ENCODE assay signal across 16 mouse cellular contexts in the genomic region with DNA sequence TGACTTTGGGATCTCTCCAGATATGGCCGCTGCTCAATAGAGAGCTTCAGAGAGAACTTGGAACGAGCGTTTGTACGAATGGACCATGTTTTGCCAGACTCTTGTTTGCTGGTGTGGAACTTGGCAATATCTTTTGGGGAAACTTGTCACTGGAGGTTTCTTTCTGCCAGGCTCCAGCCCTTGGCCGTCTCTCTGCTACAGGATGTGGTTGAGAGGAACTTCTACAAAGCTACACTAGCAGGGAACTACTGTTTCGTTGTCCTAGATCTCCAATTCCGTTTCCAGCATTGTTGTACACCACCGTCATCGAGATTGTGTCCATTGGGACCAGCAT. TPM values are rescaled to one million over a fixed set of nuclear protein-coding genes. Genes with fewer than 3 reads are reported as not detected.
A peak's percentile ranks its signal among the peaks of the same experiment; 100 is the strongest.
DNase-seq lines count a peak whose midpoint lies in the region; ATAC-seq lines count a peak whose summit lies in the region.
"Had no signal": no experiment of that assay in that cellular context is flagged by ENCODE, and none has a peak within 500 bp of the region (broad histone marks: within the 10 kb centered on the region; RNA-seq: fewer than 3 reads in every experiment).

No protein-coding gene starts in this region.

- H3K4me1 ChIP-seq in heart, embryonic 15.5 days (replicated peaks), result peaks cover 7% of the 10 kb centered on the region
- H3K4me1 ChIP-seq in embryonic facial prominence, embryonic 10.5 days, result peaks cover 8% of the 10 kb centered on the region
- H3K4me1 ChIP-seq in liver, embryonic 15.5 days (replicated peaks), result peaks cover 53% of the 10 kb centered on the region
- H3K4me1 ChIP-seq: embryonic facial prominence, embryonic 15.5 days; neural tube, embryonic 12.5 days had no signal

- no peak for DNase-seq in heart, postnatal 25 days (ENCODE audit: low spot score)
- no peak for DNase-seq in embryonic facial prominence, embryonic 10.5 days (ENCODE audit: low spot score)
- peak; percentile 34 to 36 for DNase-seq in thymus, postnatal 10 days (ENCODE audit: low spot score in 2 of 2)
- DNase-seq in ovary, postnatal 14 days (ENCODE audit: low spot score), result no peak
- no peak for DNase-seq in layer of hippocampus, adult 9-10 months (ENCODE audit: low spot score)
- DNase-seq: cerebellum, postnatal 25 days; kidney, adult 8-10 months; midbrain, embryonic 14.5 days had no signal

- 0 out of 2 replicates have a peak overlapping the region, but pooled peaks have one; percentile 1 for H3K27ac ChIP-seq in heart, embryonic 15.5 days
- 0 out of 2 replicates have a peak overlapping the region, but pooled peaks have one; percentile 30 for H3K27ac ChIP-seq in embryonic facial prominence, embryonic 10.5 days (replicated peaks)
- peak overlapping the region; percentile 53 for H3K27ac ChIP-seq in liver, embryonic 15.5 days (replicated peaks)
- H3K27ac ChIP-seq: embryonic facial prominence, embryonic 15.5 days; neural tube, embryonic 12.5 days had no signal

- no peaks in the 10 kb centered on the region for H3K36me3 ChIP-seq in heart, embryonic 15.5 days
- H3K36me3 ChIP-seq in embryonic facial prominence, embryonic 10.5 days (replicated peaks), result no peaks in the 10 kb centered on the region
- no peaks in the 10 kb centered on the region for H3K36me3 ChIP-seq in liver, embryonic 15.5 days (replicated peaks)
- H3K36me3 ChIP-seq: embryonic facial prominence, embryonic 15.5 days; neural tube, embryonic 12.5 days had no signal

- WGBS in heart, embryonic 15.5 days, result 82% methylated on average over 9 of the region's 9 CpGs
- WGBS in embryonic facial prominence, embryonic 10.5 days, result 91% methylated on average over 9 of the region's 9 CpGs
- WGBS in liver, embryonic 15.5 days (ENCODE audit: insufficient replicate concordance), result 44% methylated on average over 9 of the region's 9 CpGs

- no peaks in the 10 kb centered on the region for H3K27me3 ChIP-seq in heart, embryonic 15.5 days
- no peaks in the 10 kb centered on the region for H3K27me3 ChIP-seq in embryonic facial prominence, embryonic 10.5 days (replicated peaks; ENCODE audit: low read depth, poor library complexity, severe bottlenecking)
- no peaks in the 10 kb centered on the region for H3K27me3 ChIP-seq in liver, embryonic 15.5 days
- H3K27me3 ChIP-seq: embryonic facial prominence, embryonic 15.5 days; neural tube, embryonic 12.5 days had no signal

- ATAC-seq in heart, embryonic 15.5 days (replicated peaks; ENCODE audit: insufficient number of reproducible peaks, insufficient read depth, low FRiP score, low read depth), result no peak
- no peak for ATAC-seq in liver, embryonic 15.5 days (ENCODE audit: insufficient read depth)
- ATAC-seq: forebrain, embryonic 16.5 days; hindbrain, embryonic 16.5 days; lung, postnatal 0 days had no signal

- H3K9me3 ChIP-seq in heart, embryonic 15.5 days (replicated peaks), result no peaks in the 10 kb centered on the region
- H3K9me3 ChIP-seq in embryonic facial prominence, embryonic 10.5 days, result no peaks in the 10 kb centered on the region
- H3K9me3 ChIP-seq in liver, embryonic 15.5 days (replicated peaks), result no peaks in the 10 kb centered on the region
- H3K9me3 ChIP-seq: embryonic facial prominence, embryonic 15.5 days; neural tube, embryonic 12.5 days had no signal

- intact Hi-C loops in heart, postnatal 25 days (cut with DNase I), result no loop called here

- H3K9ac ChIP-seq in heart, embryonic 15.5 days, result no peak overlapping the region
- no peak overlapping the region for H3K9ac ChIP-seq in liver, embryonic 15.5 days
- H3K9ac ChIP-seq: embryonic facial prominence, embryonic 15.5 days; neural tube, embryonic 12.5 days had no signal

- no peak overlapping the region for H3K4me2 ChIP-seq in heart, embryonic 15.5 days
- H3K4me2 ChIP-seq in liver, embryonic 15.5 days, result no peak overlapping the region
- H3K4me2 ChIP-seq: embryonic facial prominence, embryonic 15.5 days; neural tube, embryonic 12.5 days had no signal

- no peak overlapping the region for H3K4me3 ChIP-seq in heart, embryonic 15.5 days
- no peak overlapping the region for H3K4me3 ChIP-seq in embryonic facial prominence, embryonic 10.5 days
- H3K4me3 ChIP-seq in liver, embryonic 15.5 days (replicated peaks), result no peak overlapping the region
- H3K4me3 ChIP-seq: embryonic facial prominence, embryonic 15.5 days; layer of hippocampus, adult 2 months; neural tube, embryonic 12.5 days had no signal

RNA-seq across cellular contexts. Expression of gene Hist1h1c, which starts 9.4 kb away (rescaled TPM):
- 38.8 and 41.2 TPM in 2 replicates for polyA plus RNA-seq in heart, embryonic 15.5 days (2015; fragmentation: Nextera tagmentation; extraction: Ambion mirVana)
- total RNA-seq in heart, postnatal 25 days (2021), result 100 to 1,000 TPM; 134 to 160 TPM
- 9.1 and 9.2 TPM in 2 replicates for polyA plus RNA-seq in embryonic facial prominence, embryonic 10.5 days (2016; fragmentation: Nextera tagmentation; extraction: Ambion mirVana)
- polyA plus RNA-seq in liver, embryonic 15.5 days (2015; fragmentation: Nextera tagmentation; extraction: Ambion mirVana), result 81.0 and 85.5 TPM in 2 replicates

RNA-seq across cellular contexts. Expression of gene Hist1h3c, which starts 16.2 kb away (rescaled TPM):
- 2.0 and 4.1 TPM in 2 replicates for polyA plus RNA-seq in heart, embryonic 15.5 days (2015; fragmentation: Nextera tagmentation; extraction: Ambion mirVana)
- 1 to 10 TPM; 3.2 to 9.1 TPM for total RNA-seq in heart, postnatal 25 days (2021)
- polyA plus RNA-seq in embryonic facial prominence, embryonic 10.5 days (2016; fragmentation: Nextera tagmentation; extraction: Ambion mirVana), result 8.6 and 10.0 TPM in 2 replicates
- 6.4 and 7.3 TPM in 2 replicates for polyA plus RNA-seq in liver, embryonic 15.5 days (2015; fragmentation: Nextera tagmentation; extraction: Ambion mirVana)

RNA-seq across cellular contexts. Expression of gene Hist1h2bb, which starts 17.4 kb away (rescaled TPM):
- polyA plus RNA-seq in heart, embryonic 15.5 days (2015; fragmentation: Nextera tagmentation; extraction: Ambion mirVana), result 1.2 and 1.9 TPM in 2 replicates
- 10 to 100 TPM in 1 of 2 experiments, 1 to 10 TPM in 1; 9.6 to 11.4 TPM for total RNA-seq in heart, postnatal 25 days (2021)
- 1.9 and 2.9 TPM in 2 replicates for polyA plus RNA-seq in embryonic facial prominence, embryonic 10.5 days (2016; fragmentation: Nextera tagmentation; extraction: Ambion mirVana)
- polyA plus RNA-seq in liver, embryonic 15.5 days (2015; fragmentation: Nextera tagmentation; extraction: Ambion mirVana), result 5.6 and 5.7 TPM in 2 replicates

RNA-seq across cellular contexts. Expression of gene Hfe, which starts 18.5 kb away (rescaled TPM):
- polyA plus RNA-seq in heart, embryonic 15.5 days (2015; fragmentation: Nextera tagmentation; extraction: Ambion mirVana), result 10.3 and 13.6 TPM in 2 replicates
- 10 to 100 TPM; 48.9 to 50.3 TPM for total RNA-seq in heart, postnatal 25 days (2021)
- 1.5 and 2.0 TPM in 2 replicates for polyA plus RNA-seq in embryonic facial prominence, embryonic 10.5 days (2016; fragmentation: Nextera tagmentation; extraction: Ambion mirVana)
- polyA plus RNA-seq in liver, embryonic 15.5 days (2015; fragmentation: Nextera tagmentation; extraction: Ambion mirVana), result 13.6 and 16.4 TPM in 2 replicates

RNA-seq across cellular contexts. Expression of gene Hist1h2ab, which starts 21.8 kb away (rescaled TPM):
- 15.3 and 20.4 TPM in 2 replicates for polyA plus RNA-seq in heart, embryonic 15.5 days (2015; fragmentation: Nextera tagmentation; extraction: Ambion mirVana)
- 10 to 100 TPM; 12.7 to 17.0 TPM for total RNA-seq in heart, postnatal 25 days (2021)
- 39.1 and 43.8 TPM in 2 replicates for polyA plus RNA-seq in embryonic facial prominence, embryonic 10.5 days (2016; fragmentation: Nextera tagmentation; extraction: Ambion mirVana)
- 60.0 and 64.5 TPM in 2 replicates for polyA plus RNA-seq in liver, embryonic 15.5 days (2015; fragmentation: Nextera tagmentation; extraction: Ambion mirVana)

Comparison
In these comparisons a context has a peak if more than half of its experiments do, and no peak if none do; other contexts are left out.
1. H3K27ac ChIP-seq: peak in every context shown above with its lines; median percentile 53 in liver, embryonic 15.5 days; 30 in embryonic facial prominence, embryonic 10.5 days; 1 in heart, embryonic 15.5 days.
2. DNase-seq: peak in thymus, postnatal 10 days (2 of 2); none in heart, postnatal 25 days (single experiment), embryonic facial prominence, embryonic 10.5 days (single experiment), ovary, postnatal 14 days (single experiment) and layer of hippocampus, adult 9-10 months (single experiment).